Mouse (Mus musculus) liver, embryonic 14.5 days (tissue): ENCODE measurements around the gene Hephl1. TPM values are rescaled to one million over a fixed set of nuclear protein-coding genes. Genes with fewer than 3 reads are reported as not detected.

Source experiments
- ATAC-seq: fragments of 200-750 bp; cut with Nextera tagmentation; 2 replicates; pipeline ENCODE4 v1.8.0; 2017; ENCODE audit warnings: moderate number of reproducible peaks, mild to moderate bottlenecking, moderate library complexity; ENCODE audit not compliant: insufficient read depth
- DNase-seq, 3 experiments: peaks; one replicate each; pipeline ENCODE4 v3.0.0-alpha.2; 2012 to 2013; ENCODE audit warnings: low read depth in 3 of 3, low spot score in 3 of 3
- H3K27ac ChIP-seq: fragments of 300-500 bp; sonication (generic); 2 replicates; pipeline ENCODE4 v1.5.1; 2014; ENCODE audit warnings: moderate library complexity, mild to moderate bottlenecking, control low read depth, inconsistent platforms
- H3K27me3 ChIP-seq: fragments of 300-500 bp; sonication (generic); 2 replicates; pipeline ENCODE4 v1.6.1; 2014; ENCODE audit warnings: mild to moderate bottlenecking, low read length, moderate library complexity; ENCODE audit not compliant: control insufficient read depth, insufficient read depth
- H3K36me3 ChIP-seq: fragments of 300-500 bp; sonication (generic); replicated peaks from 2 replicates; pipeline ENCODE4 v1.6.1; 2014; ENCODE audit warnings: low read depth; ENCODE audit not compliant: control insufficient read depth, insufficient read depth
- H3K4me1 ChIP-seq, 2 experiments: fragments of 200-500 bp in 1 of 2; fragments of 300-500 bp in 1 of 2; sonication (generic) in 1 of 2; replicated peaks; 2 replicates each; pipeline ENCODE4 v1.6.1; 2012 to 2014; ENCODE audit warnings: antibody characterized with exemption in 1 of 2, inconsistent platforms in 1 of 2, low read length in 1 of 2; ENCODE audit not compliant: control insufficient read depth in 2 of 2, insufficient read depth in 2 of 2
- H3K4me2 ChIP-seq: fragments of 300-500 bp; sonication (generic); 2 replicates; pipeline ENCODE4 v1.6.1; 2014; ENCODE audit warnings: low read depth, mild to moderate bottlenecking, control low read depth, moderate library complexity
- H3K4me3 ChIP-seq, 2 experiments: fragments of 200-500 bp in 1 of 2; fragments of 300-500 bp in 1 of 2; sonication (generic) in 1 of 2; 2 replicates each; pipeline ENCODE4 v1.5.1; 2012 to 2014; ENCODE audit warnings: low read depth in 2 of 2, low read length in 2 of 2, mild to moderate bottlenecking in 2 of 2, control low read depth in 1 of 2, inconsistent platforms in 1 of 2, moderate library complexity in 1 of 2; ENCODE audit not compliant: insufficient read depth in 1 of 2
- H3K9ac ChIP-seq: fragments of 300-500 bp; sonication (generic); replicated peaks from 2 replicates; pipeline ENCODE4 v1.6.1; 2014; ENCODE audit warnings: mild to moderate bottlenecking, control low read depth, moderate library complexity
- H3K9me3 ChIP-seq: fragments of 300-500 bp; sonication (generic); 2 replicates; pipeline ENCODE4 v1.6.1; 2016; ENCODE audit warnings: low read length, mixed read lengths; ENCODE audit not compliant: control insufficient read depth
- CTCF ChIP-seq: IDR thresholded peaks from 2 replicates; pipeline ENCODE4 v1.5.1; 2016; ENCODE audit warnings: antibody characterized with exemption, low read depth, control low read depth
- EP300 ChIP-seq: IDR thresholded peaks from 2 replicates; pipeline ENCODE4 v1.6.1; 2016; ENCODE audit warnings: antibody characterized with exemption, low read depth
- WGBS: fragments of 180-500 bp; shearing (Covaris S2); extraction: QIAGEN DNeasy Blood & Tissue Kit; methylation state at CpG from one replicate; pipeline ENCODE4 v1.1.7; 2014; ENCODE audit not compliant: insufficient replicate concordance; 5-methylcytosine and 5-hydroxymethylcytosine counted together
- polyA plus RNA-seq, 2 experiments: library from polyadenylated mRNA; depleted of rRNA in 1 of 2; stranded (reverse) in 1 of 2; unstranded in 1 of 2; fragments of >200 nt; fragmentation: Nextera tagmentation in 1 of 2; extraction: Ambion mirVana in 1 of 2; gene quantifications; 2 replicates each; pipeline versions ENCODE4 v1.2.1 to v1.2.3; 2012 to 2014

Hephl1 gene
- polyA plus RNA-seq, 2 experiments: 0.05 TPM; not detected in 1

DNA sequence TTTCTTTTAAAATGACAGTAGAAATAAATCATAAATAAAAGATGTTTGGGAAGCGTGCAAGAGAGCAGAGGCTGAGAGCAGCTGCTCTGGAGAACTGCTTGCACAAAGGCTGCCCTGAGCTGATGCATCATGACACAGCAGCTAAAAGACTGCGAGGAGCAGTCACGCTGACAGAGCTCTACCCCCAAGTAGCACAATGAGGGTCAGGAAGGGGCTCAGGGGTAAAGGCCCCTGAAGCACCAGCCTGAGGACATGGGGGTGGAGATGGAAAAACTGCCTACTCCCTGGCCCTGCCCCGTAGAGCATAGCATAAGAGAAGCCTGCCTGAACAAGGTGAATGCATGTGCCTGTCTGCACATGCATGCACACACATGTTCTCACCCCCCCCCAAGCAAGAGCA, 75.1 kb downstream of the Hephl1 start:
- Histone ChIP-seq H3K27me3 (no peaks in the 10 kb centered on the region), H3K4me2 (no peak overlapping the region), H3K36me3 (no peaks in the 10 kb centered on the region), H3K4me3 (no peak overlapping the region), H3K4me1 (peaks cover 0 to 3% of the 10 kb centered on the region in 2 experiments; a peak in 1 of 4 replicates), H3K27ac (no peak overlapping the region), H3K9me3 (no peaks in the 10 kb centered on the region), H3K9ac (no peak overlapping the region)
- 26% methylated on average over 4 of the region's 4 CpGs for WGBS
- DNase-seq (no peak), ATAC-seq (no peak)
- TF ChIP-seq CTCF: no peak
- no peak for TF ChIP-seq EP300

DNA sequence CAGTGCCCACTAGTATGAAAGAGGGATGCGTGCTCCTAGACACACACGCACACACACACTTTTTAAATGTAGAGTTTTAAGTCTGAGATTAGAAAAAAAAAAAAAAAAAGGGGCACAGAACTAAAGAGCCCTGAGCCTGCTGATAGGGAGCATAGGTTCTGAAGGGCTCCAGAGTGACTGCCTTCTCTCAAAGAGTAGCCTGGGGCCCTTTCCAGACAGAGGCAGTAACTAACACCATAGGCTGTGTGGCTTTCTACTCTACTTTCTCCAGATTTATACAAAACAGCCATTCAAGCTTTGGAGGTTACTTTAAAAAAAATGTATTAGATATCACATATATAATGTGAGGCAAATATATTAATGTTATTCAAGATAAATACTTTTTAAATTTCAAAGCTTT, 75.5 kb downstream of the Hephl1 start:
- no peak for TF ChIP-seq CTCF
- no peak overlapping the region for H3K4me2 ChIP-seq
- no peaks in the 10 kb centered on the region for H3K36me3 ChIP-seq
- H3K9ac ChIP-seq: no peak overlapping the region
- H3K27me3 ChIP-seq: no peaks in the 10 kb centered on the region
- no peak overlapping the region for H3K27ac ChIP-seq
- 63% methylated on average over 2 of the region's 2 CpGs for WGBS
- no peaks in the 10 kb centered on the region for H3K9me3 ChIP-seq
- no peak for DNase-seq
- H3K4me3 ChIP-seq: no peak overlapping the region
- ATAC-seq: no peak
- peaks cover 0 to 3% of the 10 kb centered on the region in 2 experiments; a peak in 1 of 4 replicates for H3K4me1 ChIP-seq

DNA sequence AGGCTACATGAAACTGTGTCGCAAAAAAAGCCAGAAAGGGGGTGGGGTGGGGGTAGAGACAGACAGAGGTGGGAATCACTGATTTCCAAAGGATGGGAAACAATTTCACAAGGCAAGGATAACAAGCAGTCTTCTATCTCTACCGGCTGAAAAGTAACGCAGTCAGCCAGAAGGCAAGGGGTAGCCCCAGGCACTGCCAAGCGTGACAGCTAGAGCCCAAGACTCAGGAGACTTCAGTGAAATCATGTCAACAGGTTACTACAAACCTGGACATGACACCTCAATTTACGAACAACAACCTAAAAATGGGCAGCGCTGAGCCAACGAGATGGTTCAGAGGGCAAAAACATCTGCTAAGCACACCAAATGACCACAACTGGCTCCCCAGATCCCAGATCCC, 75.9 kb downstream of the Hephl1 start:
- Histone ChIP-seq H3K9me3 (no peaks in the 10 kb centered on the region), H3K4me1 (peaks cover 0 to 3% of the 10 kb centered on the region in 2 experiments; a peak in 1 of 4 replicates), H3K9ac (no peak overlapping the region), H3K4me3 (no peak overlapping the region), H3K27ac (no peak overlapping the region), H3K27me3 (no peaks in the 10 kb centered on the region), H3K4me2 (no peak overlapping the region), H3K36me3 (no peaks in the 10 kb centered on the region)
- no peak for TF ChIP-seq EP300
- TF ChIP-seq CTCF: no peak
- ATAC-seq (no peak), DNase-seq (no peak)
- WGBS: 84% methylated on average over 7 of the region's 7 CpGs

DNA sequence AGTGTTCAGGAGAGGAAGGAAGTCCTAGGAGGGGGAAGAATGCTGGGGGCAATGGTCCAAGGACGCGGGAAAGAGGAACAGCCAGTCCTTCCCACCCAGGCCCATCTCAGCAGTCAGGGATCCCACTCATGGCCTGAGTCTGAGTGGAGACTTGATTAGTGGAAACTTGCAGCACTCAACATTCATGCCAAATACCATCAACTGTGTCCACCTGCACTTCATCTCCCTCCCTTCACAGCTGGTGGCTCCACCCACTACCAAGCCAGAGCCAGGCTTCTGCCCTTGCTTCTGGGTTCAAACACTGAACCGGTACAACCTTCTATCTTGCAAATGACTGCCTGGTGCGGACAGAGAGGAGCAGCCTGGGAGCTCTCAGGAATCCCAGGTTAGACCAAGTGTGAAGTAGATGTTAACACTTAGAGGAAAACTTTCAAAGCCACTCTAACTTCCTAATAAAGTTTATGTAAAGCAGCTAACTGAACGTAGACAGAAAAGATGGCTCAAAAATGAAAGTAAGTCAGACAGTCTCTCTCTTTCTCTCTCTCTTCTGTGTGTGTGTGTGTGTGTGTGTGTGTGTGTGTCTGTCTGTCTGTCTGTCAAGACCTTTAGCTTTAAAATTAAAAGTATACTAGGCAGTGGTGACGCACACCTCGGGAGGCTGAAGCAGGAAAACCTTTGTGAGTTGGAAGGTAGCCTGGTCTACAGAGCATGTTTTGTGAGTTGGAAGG, 77.2 kb downstream of the Hephl1 start:
- Histone ChIP-seq H3K4me2 (no peak overlapping the region), H3K27ac (no peak overlapping the region), H3K36me3 (no peaks in the 10 kb centered on the region), H3K27me3 (no peaks in the 10 kb centered on the region), H3K4me1 (peaks cover 0 to 3% of the 10 kb centered on the region in 2 experiments; a peak in 1 of 4 replicates), H3K4me3 (no peak overlapping the region), H3K9me3 (no peaks in the 10 kb centered on the region), H3K9ac (no peak overlapping the region)
- no peak for DNase-seq
- TF ChIP-seq EP300 (no peak), CTCF (no peak)
- WGBS: 54% methylated on average over 7 of the region's 7 CpGs
- no peak for ATAC-seq

DNA sequence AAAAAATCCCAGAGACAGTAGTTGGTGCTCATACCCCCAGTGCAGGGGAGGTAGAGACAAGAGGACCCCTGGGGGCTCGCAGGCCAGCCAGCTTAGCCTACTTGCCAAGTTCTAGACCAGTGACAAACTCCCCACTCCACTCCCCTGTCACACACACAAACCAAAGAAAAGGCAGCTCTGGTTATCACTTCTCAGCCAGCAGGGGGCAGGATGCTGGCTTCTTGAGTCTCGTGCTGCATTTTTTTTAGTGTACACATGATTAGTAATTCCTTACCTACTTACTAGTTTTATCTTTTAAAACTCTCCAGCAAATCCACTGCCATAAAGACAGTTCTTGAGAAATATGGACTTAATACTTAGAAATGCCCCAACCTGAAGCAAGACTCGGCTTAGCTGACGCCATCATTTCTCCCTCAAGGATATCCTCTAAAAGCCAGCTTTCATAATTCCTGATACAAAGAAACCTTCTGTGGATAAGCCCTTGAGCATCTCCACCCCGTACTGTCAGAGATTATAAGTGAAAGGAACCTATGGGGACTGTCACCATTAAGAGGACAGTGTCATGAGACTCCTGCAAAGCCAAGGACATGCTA, 78.2 kb downstream of the Hephl1 start:
- Histone ChIP-seq H3K4me3 (no peak overlapping the region), H3K9ac (no peak overlapping the region), H3K9me3 (no peaks in the 10 kb centered on the region), H3K4me1 (peaks cover 0 to 3% of the 10 kb centered on the region in 2 experiments; a peak in 1 of 4 replicates), H3K27ac (no peak overlapping the region), H3K36me3 (no peaks in the 10 kb centered on the region), H3K27me3 (no peaks in the 10 kb centered on the region), H3K4me2 (no peak overlapping the region)
- WGBS: 47% methylated on average over 5 of the region's 5 CpGs
- TF ChIP-seq CTCF: peak; percentile 62
- no peak for TF ChIP-seq EP300
- ATAC-seq (no peak), DNase-seq (no peak)
